Mouse (Mus musculus): Measurements from ENCODE around the gene Gon4l. TPM values are rescaled to one million over a fixed set of nuclear protein-coding genes. Genes with fewer than 3 reads are reported as not detected.

Gene Gon4l
- total RNA-seq, 2 experiments from 2014 or later: 42.1 to 45.4 TPM

DNA sequence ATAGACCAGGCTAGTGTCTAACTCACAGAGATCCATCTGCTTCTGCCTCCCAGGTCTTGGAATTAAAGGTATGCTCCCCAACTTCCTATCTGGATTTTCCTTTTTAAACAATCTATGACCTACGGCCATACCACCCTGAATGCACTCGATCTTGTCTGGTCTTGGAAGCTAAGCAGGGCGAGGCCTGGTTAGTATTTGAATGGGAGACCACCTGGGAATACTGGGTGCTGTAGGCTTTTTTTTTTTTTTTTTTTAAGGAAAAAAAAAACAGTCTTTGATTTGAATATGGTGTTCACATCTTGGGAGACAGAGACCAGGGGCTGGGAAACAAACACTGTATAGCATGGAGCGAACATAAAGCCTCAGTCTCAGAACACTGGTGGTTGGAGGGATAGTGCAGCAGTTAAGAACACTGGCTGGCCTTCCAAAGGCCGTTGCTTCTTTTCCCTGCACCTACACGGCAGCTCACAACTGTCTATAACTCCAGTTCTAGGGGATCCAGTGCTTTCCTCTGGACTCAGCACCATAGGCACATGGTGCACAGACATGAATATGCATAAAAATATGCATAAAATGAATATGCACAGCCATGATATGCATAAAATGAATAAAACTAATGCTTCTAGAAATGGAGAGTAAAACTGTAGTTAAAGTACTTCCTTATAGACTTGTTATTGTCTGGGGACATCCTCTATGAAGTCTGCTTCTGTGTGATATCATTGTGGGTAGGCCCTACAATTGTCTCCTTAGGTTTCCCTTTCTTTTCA is 71.5 kb downstream of the Gon4l start:
- no peak for DNase-seq (ENCODE audit: low spot score in 2 of 2)

- DNase-seq (ENCODE audit: low spot score in 2 of 2): no peak
These were observed 77.6 kb downstream of the Gon4l start for GRCm38 (mm10) chr3:88912585-88912984.

DNA sequence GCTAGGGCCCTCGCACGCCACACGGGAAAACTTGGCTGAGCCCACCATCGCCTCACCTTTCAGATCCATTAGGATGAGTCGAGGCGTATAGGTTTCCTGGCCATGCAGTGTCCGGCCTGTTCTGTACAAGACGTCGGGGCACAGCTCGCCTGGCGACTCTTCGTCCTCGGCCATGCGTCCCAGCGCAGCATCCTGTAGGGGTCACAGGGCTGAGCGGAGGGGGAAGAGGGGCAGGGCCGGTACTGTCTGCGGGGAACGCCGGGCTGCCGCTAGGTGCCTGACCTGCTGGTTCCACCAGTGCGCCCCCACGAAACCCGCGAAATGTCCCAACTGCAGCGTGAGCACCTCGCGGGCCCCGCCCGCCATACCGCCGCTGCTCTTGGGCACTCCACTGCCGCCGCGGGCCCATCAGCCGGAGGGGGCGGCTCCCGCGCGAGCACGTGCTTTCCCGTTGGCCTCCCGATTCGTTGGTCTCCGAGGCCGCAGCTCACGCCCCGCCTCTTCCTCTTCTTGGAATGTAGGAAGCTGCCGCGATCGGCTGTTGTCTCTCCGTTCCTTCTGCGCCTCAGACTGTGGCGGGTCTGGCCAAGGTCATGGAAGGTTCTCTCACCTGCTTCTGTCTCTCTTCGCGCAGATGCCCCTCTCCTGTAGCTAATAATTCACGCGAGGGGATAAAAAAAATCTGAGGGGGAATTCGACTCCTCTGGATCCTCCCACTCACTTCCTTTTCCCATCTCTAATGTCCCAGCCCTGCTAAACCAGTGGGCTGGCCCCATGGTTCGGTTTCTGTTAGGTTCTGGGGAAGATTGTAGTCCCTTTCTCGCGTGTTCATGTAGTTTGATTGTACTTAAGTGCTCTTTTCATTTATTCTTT is 78.7 kb downstream of the Gon4l start, which contains the start of gene Msto1:
Gene Msto1, minus strand, starts transcription at position 489 of the 873 bp plus-strand sequence.
- DNase-seq (ENCODE audit: low spot score in 2 of 2): peak; percentile 89 to 94

- no peak for DNase-seq (ENCODE audit: low spot score in 2 of 2)
These were observed 79.4 kb downstream of the Gon4l start for GRCm38 (mm10) chr3:88914384-88914810.

- DNase-seq (ENCODE audit: low spot score in 2 of 2): no peak
These were observed 84.0 kb downstream of the Gon4l start for GRCm38 (mm10) chr3:88918981-88919380.

- DNase-seq (ENCODE audit: low spot score in 2 of 2): no peak
These were observed 86.4 kb downstream of the Gon4l start for GRCm38 (mm10) chr3:88921411-88921810.

- no peak for DNase-seq (ENCODE audit: low spot score in 2 of 2)
These were observed 89.1 kb downstream of the Gon4l start for GRCm38 (mm10) chr3:88923989-88924591.

GRCm38 (mm10) chr3:88925651-88926050 is 90.6 kb downstream of the Gon4l start:
- no peak for DNase-seq (ENCODE audit: low spot score in 2 of 2)

- no peak for DNase-seq (ENCODE audit: low spot score in 2 of 2)
These were observed 94.5 kb downstream of the Gon4l start for GRCm38 (mm10) chr3:88929501-88929900.

GRCm38 (mm10) chr3:88939071-88939470 is 104.0 kb downstream of the Gon4l start:
- DNase-seq (ENCODE audit: low spot score in 2 of 2): no peak

DNA sequence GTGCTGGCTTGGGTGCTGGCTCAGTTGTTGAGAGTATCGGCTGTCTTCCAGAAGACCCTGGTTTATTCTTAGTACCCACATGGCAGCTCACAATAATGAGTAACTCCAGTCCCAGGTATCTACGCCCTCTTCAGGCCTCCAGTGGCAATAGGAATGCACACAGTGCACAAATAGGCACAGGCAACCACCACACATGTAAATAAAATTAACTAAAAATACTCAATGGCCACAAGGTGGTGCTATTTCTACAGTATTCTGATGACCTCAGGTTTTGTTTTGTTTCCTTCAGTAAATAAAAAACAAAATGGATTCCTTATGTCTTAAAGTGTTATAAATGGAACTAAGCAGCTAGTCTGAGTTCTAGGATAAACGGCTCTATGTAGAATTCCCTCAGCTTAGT is 104.7 kb downstream of the Gon4l start:
- peak in 1 of 2 experiments; percentile 55 for DNase-seq (ENCODE audit: low spot score in 2 of 2)

DNA sequence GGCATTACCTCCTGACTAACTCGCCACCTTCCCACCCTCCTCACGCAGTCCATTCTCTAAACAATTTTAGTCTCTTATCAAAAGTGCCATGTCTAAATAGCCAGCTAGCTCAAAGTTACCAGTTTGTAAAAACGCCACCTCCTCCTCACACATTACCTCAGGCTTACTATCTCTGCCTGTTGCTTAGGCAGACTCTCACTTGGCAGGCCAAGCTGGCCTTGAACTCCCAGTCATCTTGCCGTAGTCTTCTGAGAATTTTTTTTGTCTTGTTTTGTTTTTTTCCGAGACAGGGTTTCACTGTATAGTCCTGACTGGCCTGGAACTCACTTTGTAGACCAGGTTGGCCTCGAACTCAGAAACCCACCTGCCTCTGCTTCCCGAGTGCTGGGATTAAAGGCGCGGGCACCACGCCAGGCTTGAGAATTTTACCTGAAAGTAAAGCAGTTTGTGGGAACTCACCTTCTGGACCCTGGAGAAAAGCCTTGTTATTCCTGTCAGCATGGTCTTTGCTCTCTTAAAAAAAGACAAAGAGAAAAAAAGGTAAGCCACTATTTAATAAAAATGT is 107.4 kb downstream of the Gon4l start:
- no peak for DNase-seq (ENCODE audit: low spot score in 2 of 2)

GRCm38 (mm10) chr3:88944109-88944508 is 109.1 kb downstream of the Gon4l start:
- DNase-seq (ENCODE audit: low spot score in 2 of 2): no peak

DNA sequence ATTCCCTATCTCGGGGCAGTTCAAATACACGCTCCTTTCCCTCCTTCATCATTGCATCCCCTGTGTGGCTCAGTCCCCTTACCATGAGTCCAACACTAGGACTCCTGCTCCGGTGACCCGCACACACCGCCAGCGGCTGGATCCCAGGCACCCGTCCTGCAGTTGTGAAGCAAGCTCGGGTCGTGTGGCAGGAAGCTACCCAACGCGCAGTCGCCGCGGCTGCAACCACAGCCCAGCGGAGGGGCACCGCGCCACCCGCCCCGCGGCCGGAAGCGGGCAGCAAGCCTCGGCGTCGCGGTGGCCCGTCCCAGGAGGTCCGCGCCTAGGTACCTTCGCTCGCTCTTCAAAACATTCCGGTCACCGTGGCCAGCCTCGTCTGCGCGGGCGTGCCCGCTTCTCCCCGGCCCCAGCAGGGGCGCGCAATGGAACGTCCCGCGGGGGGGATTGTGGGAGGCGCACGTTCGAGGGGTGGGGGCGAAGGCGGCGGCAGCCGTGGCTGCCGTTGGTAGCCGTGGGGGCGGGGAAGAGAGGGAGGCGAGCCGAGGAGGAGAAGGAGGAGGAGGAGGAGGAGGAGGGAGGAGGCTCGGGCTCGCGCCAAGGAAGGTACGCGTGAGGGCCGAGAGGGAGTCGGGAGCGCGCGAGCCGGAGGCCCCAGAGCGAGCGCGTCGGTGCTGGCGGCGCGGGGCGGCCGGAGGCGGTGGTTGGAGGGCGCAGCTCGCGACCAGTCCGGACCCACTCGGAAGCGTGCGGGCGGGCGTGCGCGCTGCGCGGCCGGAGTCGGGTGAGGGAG is 115.0 kb downstream of the Gon4l start:
- peak; percentile 87 to 90 for DNase-seq (ENCODE audit: low spot score in 2 of 2)

- DNase-seq (ENCODE audit: low spot score in 2 of 2): peak; percentile 71 to 88
These were observed 115.7 kb downstream of the Gon4l start, which contains the start of the genes Ash1l and Dap3 for GRCm38 (mm10) chr3:88950576-88951326. Ash1l (plus strand) TSS chr3:88950622. Dap3 (minus strand) TSS chr3:88951181.

- no peak for DNase-seq (ENCODE audit: low spot score in 2 of 2)
These were observed 116.3 kb downstream of the Gon4l start for GRCm38 (mm10) chr3:88951327-88951800.

DNA sequence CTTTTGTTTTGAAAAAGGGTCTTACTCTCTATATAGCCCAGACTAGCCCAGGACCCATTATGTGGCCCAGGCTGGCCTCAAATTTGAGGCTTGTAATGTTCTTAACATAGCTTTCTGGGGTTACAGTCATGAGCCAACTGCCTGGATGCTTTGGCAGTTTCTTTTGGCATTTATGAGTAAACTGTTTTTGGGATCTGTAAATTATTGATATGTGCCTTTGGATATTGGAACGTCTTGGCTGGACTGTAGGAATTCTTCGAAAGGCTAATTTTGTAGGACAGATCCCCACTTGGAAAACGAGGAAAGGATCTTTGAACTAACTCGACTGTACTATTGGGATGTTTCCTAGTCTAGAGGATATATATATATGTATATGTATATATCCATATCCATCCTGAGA is 118.2 kb downstream of the Gon4l start:
- DNase-seq (ENCODE audit: low spot score in 2 of 2): no peak

- no peak for DNase-seq (ENCODE audit: low spot score in 2 of 2)
These were observed 118.7 kb downstream of the Gon4l start for GRCm38 (mm10) chr3:88953736-88954135.
